Mouse (Mus musculus) kidney, adult 2 months (tissue): ENCODE data around the gene Sik3.

Source experiments
- CTCF ChIP-seq: fragments of 200-500 bp; conservative IDR thresholded peaks from 2 replicates; pipeline ENCODE4 v1.5.1; 2011; ENCODE audit warnings: low read depth, mild to moderate bottlenecking, control low read depth, low read length, moderate library complexity, mixed read lengths; ENCODE audit not compliant: insufficient read depth, insufficient read length
- POLR2A ChIP-seq: fragments of 200-500 bp; IDR thresholded peaks from one replicate; pipeline ENCODE4 v1.6.1; 2011; ENCODE audit warnings: low read depth, low read length, control low read depth

GRCm38 (mm10) chr9:46188956-46189355 lies 176.3 kb downstream of the Sik3 start:
- TF ChIP-seq POLR2A (no peak), CTCF (no peak)
